Mouse (Mus musculus): ENCODE results near the gene Alox12. TPM values are rescaled to one million over a fixed set of nuclear protein-coding genes. Genes with fewer than 3 reads are reported as not detected.

Gene Alox12
- total RNA-seq, 2 experiments from 2014 or later, result 3.1 to 3.7 TPM

DNA sequence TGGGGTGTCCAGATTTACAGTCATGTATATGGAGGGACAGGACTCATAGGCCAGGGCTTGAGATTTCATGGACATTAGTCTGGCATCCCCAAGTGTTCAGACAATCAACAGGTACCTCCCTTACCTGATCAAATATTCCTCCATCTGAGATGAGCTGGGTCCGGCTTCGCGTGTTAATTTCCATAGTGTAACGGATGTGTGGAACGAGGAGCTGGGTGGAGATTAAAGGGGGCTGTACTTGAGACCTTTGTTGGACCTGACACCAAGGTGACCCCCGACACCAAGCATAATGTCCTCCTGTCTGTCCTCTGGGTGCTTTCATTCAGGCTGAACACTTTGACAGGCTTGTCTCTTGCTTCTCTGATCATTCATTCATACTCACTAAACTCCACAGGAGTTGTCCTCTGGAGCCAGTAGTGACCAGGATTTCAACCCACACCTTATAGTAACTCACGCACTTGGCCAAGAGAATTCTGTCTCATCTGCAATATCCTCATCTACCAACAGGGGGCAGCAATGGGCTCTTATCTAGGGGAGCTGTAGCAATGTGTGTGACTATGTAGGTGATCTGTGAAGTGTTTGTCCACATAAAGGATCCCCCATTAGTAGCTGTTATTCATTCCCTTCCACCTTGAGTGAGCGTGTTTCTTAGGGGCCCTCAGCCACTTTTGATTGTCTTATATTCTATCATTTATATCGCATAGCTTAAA lies 7.9 kb downstream of the Alox12 start:
- no peak for DNase-seq (ENCODE audit: low spot score)
- intact Hi-C loops (cut with DNase I), result no loop called here

GRCm38 (mm10) chr11:70242591-70242990 lies 12.6 kb downstream of the Alox12 start:
- intact Hi-C loops (cut with DNase I), result no loop called here
- DNase-seq (ENCODE audit: low spot score), result no peak

- intact Hi-C loops (cut with DNase I), result no loop called here
These were observed 15.4 kb downstream of the Alox12 start, which contains the start of the genes Gm21988 and Rnasek for GRCm38 (mm10) chr11:70239541-70240279. TSS of gene Gm21988 (minus strand) at chr11:70239830. TSS of gene Rnasek (minus strand) at chr11:70239842.

DNA sequence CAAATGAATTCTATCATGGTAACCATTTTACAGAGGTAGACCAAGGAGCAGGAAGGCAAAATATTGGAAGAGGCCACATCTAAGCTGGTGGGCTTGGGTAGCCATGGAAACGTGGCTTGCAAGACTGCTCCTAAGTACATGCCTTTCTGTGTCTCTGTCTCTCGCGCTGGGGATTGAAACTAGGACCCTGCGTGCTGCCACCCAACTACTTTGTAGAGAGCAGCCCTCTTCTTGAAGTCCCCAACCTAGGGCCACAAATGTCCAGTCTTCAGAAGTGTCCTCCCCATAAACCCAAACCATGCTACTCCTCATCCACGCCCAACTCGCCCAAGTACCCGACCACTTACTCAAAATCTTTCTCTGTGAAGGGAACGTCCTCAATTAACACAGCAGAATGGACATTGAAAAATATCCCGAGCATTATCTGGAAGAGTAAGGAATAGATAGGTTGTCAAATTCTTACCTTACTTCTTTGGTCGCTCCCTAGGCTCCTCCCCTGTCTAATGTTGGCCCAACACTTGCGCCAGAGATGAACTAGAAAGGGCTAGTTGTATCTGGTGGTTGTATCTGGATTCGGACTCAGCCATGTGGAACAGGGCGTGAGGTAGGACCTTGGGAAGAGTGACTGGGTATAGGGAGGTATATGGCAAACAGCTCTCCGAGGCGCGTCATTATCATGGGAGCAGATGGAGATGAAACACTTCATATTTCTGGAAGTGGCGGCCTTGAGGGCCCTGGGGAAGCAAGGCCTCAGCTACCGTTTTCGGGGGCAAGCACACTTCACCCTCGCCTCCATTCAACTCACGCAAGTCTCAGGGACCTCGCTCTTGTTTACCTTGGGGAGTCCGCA lies 16.3 kb downstream of the Alox12 start:
- intact Hi-C loops (cut with DNase I), result no loop called here

More at GRCm38 (mm10) chr11:70239541-70240279, 15.4 kb downstream of the Alox12 start, which contains the start of the genes Gm21988 and Rnasek:
- peak; percentile 72 for DNase-seq (ENCODE audit: low spot score)

GRCm38 (mm10) chr11:70237457-70238167 lies 17.5 kb downstream of the Alox12 start, which contains the start of gene 0610010K14Rik:
TSS of gene 0610010K14Rik (minus strand) at chr11:70237914.
- DNase-seq (ENCODE audit: low spot score), result peak; percentile 97
- intact Hi-C loops (cut with DNase I), result no loop called here

More for the DNA sequence above, 16.3 kb downstream of the Alox12 start:
- DNase-seq (ENCODE audit: low spot score), result no peak

- intact Hi-C loops (cut with DNase I), result no loop called here
- no peak for DNase-seq (ENCODE audit: low spot score)
These were observed 18.4 kb downstream of the Alox12 start for GRCm38 (mm10) chr11:70236717-70237116.

GRCm38 (mm10) chr11:70235254-70235900 lies 19.8 kb downstream of the Alox12 start:
- intact Hi-C loops (cut with DNase I), result no loop called here
- DNase-seq (ENCODE audit: low spot score), result no peak

DNA sequence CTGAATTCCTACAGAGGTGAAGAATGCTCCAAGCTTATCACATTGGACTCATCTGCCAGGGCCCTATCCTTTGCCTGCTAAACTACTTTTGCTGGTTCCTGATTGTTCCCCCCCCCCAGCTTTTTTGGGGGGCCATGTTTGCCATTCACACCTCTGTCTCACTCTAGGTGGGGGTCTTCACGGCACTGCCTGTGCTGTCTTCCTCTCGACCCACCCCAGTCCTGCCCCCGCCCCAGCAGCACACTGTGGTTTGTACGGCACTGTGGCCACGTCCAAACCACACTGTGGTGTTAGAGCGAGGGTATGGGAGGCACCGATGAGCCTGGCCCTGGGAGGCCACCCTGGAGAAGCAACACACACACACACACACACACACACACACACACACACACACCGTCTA lies 20.7 kb downstream of the Alox12 start:
- DNase-seq (ENCODE audit: low spot score), result no peak
- intact Hi-C loops (cut with DNase I), result no loop called here

GRCm38 (mm10) chr11:70234037-70234436 lies 21.1 kb downstream of the Alox12 start:
- DNase-seq (ENCODE audit: low spot score), result peak; percentile 42

DNA sequence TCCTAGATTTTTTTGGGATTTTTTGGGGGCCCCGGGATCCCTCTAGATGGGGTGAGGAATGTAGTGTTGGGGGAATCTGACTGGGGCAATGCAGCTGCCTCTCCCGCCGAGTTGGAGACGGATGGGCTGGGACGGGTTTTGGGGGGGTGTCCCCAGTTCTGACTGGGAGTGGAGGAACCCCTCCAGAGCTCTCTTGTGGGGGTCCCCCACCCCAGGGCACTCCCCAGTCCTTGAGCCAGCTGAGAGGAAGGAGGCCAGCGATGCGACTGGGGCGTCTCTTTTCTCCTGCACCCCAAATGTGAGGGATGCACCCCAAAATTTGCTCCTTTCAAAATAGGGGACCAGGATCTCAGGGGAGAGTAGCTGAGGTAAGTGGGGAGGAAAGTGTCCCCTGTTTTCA lies 22.1 kb downstream of the Alox12 start:
- intact Hi-C loops (cut with DNase I), result no loop called here
- no peak for DNase-seq (ENCODE audit: low spot score)

More at GRCm38 (mm10) chr11:70234037-70234436, 21.1 kb downstream of the Alox12 start:
- intact Hi-C loops (cut with DNase I), result no loop called here

DNA sequence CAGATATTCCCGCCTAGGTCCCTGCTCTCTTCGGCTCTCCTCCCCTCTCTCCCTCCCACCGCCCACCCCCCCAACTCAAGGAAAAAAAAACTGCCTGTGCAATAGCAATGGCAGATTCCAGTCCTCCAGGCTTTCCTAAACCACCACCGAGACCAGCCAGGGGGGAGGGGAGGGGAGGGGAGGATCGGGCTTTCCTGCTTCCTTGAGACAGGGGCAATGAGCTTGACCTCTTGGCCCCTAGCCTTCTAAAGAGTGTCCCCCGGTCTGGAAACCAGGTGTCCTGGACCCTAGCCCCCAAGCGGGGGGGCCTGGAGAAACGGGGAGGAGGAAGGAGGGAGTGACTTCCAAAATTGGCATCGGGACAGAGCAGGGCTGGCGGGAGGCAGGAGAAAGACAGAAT lies 22.6 kb downstream of the Alox12 start:
- peak; percentile 52 for DNase-seq (ENCODE audit: low spot score)
- intact Hi-C loops (cut with DNase I), result no loop called here

- intact Hi-C loops (cut with DNase I), result no loop called here
- peak; percentile 79 for DNase-seq (ENCODE audit: low spot score)
These were observed 24.9 kb downstream of the Alox12 start for GRCm38 (mm10) chr11:70230239-70230727.

DNA sequence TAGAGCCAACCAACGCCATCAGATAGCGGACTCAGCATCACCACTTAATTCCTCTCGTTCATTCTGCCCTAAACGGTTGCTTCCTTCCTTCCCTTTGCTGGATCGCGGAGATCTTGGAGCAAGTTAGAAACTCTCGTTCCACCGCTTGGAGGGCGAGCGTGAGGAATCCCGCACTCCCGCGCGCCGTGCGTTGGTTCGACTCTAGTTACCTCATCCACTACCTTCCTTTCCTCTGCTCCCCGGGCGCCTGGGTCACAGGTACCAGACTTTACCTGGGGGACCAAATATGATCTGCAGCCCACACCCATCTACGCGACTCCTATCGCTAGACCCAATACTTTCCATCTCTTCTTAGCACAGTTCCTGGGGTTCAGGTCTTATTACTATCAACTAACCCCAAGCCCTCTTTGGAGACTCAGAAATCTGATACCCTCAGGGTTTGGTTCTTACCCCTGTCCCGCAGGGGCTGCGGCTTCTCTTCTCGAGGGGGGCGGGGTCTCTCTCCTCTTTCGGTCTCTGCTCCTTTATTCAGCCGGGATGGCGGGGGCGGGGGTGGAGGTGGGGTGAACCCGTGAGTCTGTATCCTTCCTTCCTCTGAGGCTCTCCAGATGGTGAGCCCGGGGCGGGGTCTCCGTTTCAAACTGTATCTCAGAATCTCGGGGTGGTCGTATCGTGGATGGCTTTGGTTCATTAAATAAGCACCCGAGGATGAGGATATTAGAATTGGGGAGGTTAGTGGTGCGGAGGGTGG lies 25.7 kb downstream of the Alox12 start, which contains the start of gene Bcl6b:
Gene Bcl6b (minus strand): TSS at position 539 of the 751 bp plus-strand sequence.
- intact Hi-C loops (cut with DNase I), result no loop called here

DNA sequence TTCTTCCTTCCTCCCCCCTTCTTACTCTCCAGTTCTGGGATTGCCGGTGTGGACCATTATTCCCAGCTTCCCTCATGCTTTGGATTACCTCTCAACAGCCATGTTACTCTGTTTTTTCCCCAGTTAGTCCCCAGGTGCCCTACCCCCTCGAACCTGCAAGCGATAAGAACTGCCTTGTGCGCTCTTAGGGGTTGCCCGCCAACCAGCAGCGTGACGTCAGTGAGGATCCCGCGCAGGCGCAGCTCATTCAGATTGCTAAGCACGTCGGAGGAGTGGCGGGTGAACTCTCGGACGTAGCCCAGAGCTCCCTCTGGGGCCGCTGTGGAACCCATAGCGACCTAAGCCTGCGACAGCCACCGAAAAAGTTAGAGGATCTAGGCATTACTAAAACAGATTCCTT lies 26.3 kb downstream of the Alox12 start:
- intact Hi-C loops (cut with DNase I), result no loop called here
- peak; percentile 80 for DNase-seq (ENCODE audit: low spot score)

More for the DNA sequence above, 25.7 kb downstream of the Alox12 start, which contains the start of gene Bcl6b:
- peak; percentile 40 for DNase-seq (ENCODE audit: low spot score)

GRCm38 (mm10) chr11:70227661-70228245 lies 27.4 kb downstream of the Alox12 start:
- DNase-seq (ENCODE audit: low spot score), result no peak
- intact Hi-C loops (cut with DNase I), result no loop called here

DNA sequence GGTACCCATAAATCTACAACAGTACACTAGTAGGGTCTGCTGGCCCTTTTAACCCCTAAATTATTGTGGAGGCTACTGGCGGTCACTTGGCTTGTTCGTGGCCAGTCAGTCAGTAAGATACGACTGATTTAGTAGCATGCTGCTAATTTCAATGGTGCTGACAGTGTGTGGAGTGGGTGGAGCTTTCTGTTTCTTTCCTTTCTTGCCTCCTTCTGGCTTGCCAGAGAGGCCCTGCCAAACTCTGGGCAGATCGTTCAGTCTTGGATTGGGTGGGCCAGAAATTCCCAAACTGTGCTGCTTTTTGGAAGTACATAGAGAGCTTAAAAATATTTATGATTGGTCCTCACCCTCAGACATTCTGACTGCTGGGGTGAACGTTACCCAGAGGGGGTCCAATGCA lies 28.0 kb downstream of the Alox12 start:
- no peak for DNase-seq (ENCODE audit: low spot score)
- intact Hi-C loops (cut with DNase I), result no loop called here

DNA sequence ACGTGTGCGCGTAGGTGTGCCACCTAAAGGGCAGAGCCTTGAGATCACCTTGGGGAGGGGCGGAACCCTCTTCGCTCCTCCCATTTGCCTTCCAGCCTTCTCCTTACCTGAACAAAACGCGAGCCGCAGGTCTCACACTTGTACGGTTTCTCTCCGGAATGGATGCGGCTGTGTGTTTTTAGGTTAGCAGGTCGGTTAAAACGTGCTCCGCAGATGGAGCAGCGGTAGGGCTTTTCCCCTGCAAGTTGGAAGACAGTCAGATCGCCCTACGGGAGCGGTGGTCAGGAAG lies 28.6 kb downstream of the Alox12 start:
- DNase-seq (ENCODE audit: low spot score), result no peak
- intact Hi-C loops (cut with DNase I), result no loop called here
